Mouse (Mus musculus) liver, postnatal 0 days (tissue): ENCODE data around the gene Cdc37l1. TPM values are rescaled to one million over a fixed set of nuclear protein-coding genes. Genes with fewer than 3 reads are reported as not detected.

Source experiments
- ATAC-seq: fragments of 200-750 bp; cut with Nextera tagmentation; 2 replicates; pipeline ENCODE4 v1.8.0; 2017; ENCODE audit warnings: mild to moderate bottlenecking, moderate library complexity
- DNase-seq: peaks from one replicate; pipeline ENCODE4 v3.0.0-alpha.2; 2016
- H3K27ac ChIP-seq: fragments of 300-500 bp; sonication (generic); 2 replicates; pipeline ENCODE4 v1.5.1; 2014; ENCODE audit warnings: antibody characterized with exemption, moderate library complexity, mild to moderate bottlenecking, low read depth
- H3K27me3 ChIP-seq: fragments of 300-500 bp; sonication (generic); 2 replicates; pipeline ENCODE4 v1.6.1; 2014; ENCODE audit warnings: low read length, control low read depth, mixed read lengths; ENCODE audit not compliant: insufficient read depth
- H3K36me3 ChIP-seq: fragments of 300-500 bp; sonication (generic); replicated peaks from 2 replicates; pipeline ENCODE4 v1.6.1; 2014; ENCODE audit warnings: mild to moderate bottlenecking, control low read depth, low read length, moderate library complexity, mixed read lengths; ENCODE audit not compliant: insufficient read depth
- H3K4me1 ChIP-seq: fragments of 300-500 bp; sonication (generic); 2 replicates; pipeline ENCODE4 v1.6.1; 2014; ENCODE audit warnings: antibody characterized with exemption, mild to moderate bottlenecking, control low read depth; ENCODE audit not compliant: insufficient read depth
- H3K4me2 ChIP-seq: fragments of 300-500 bp; sonication (generic); 2 replicates; pipeline ENCODE4 v1.6.1; 2014; ENCODE audit warnings: low read depth, mild to moderate bottlenecking, low read length, moderate library complexity, mixed read lengths
- H3K4me3 ChIP-seq: fragments of 300-500 bp; sonication (generic); 2 replicates; pipeline ENCODE4 v1.5.1; 2014; ENCODE audit warnings: low read depth, low read length
- H3K9ac ChIP-seq: fragments of 300-500 bp; sonication (generic); replicated peaks from 2 replicates; pipeline ENCODE4 v1.6.1; 2014; ENCODE audit warnings: mild to moderate bottlenecking, moderate library complexity
- H3K9me3 ChIP-seq: fragments of 300-500 bp; sonication (generic); 2 replicates; pipeline ENCODE4 v1.6.1; 2016; ENCODE audit warnings: mild to moderate bottlenecking, control low read depth, low read length, mixed read lengths
- CTCF ChIP-seq: sonication (generic); IDR thresholded peaks from 2 replicates; pipeline ENCODE4 v1.5.1; 2016; ENCODE audit warnings: antibody characterized with exemption, low read depth
- EP300 ChIP-seq: IDR thresholded peaks from 2 replicates; pipeline ENCODE4 v1.6.1; 2016; ENCODE audit warnings: antibody characterized with exemption, low read depth, mild to moderate bottlenecking
- WGBS: fragments of 180-500 bp; shearing (Covaris S2); extraction: QIAGEN DNeasy Blood & Tissue Kit; methylation state at CpG from one replicate; pipeline ENCODE4 v1.1.7; 2014; ENCODE audit not compliant: insufficient replicate concordance; 5-methylcytosine and 5-hydroxymethylcytosine counted together
- polyA plus RNA-seq: library from polyadenylated mRNA; unstranded; fragments of >200 nt; fragmentation: Nextera tagmentation; extraction: Ambion mirVana; gene quantifications from 2 replicates; pipeline ENCODE4 v1.2.1, GENCODE M21; 2015

Cdc37l1 gene
- polyA plus RNA-seq, 1 experiment from 2014 or later = 10.2 TPM

DNA sequence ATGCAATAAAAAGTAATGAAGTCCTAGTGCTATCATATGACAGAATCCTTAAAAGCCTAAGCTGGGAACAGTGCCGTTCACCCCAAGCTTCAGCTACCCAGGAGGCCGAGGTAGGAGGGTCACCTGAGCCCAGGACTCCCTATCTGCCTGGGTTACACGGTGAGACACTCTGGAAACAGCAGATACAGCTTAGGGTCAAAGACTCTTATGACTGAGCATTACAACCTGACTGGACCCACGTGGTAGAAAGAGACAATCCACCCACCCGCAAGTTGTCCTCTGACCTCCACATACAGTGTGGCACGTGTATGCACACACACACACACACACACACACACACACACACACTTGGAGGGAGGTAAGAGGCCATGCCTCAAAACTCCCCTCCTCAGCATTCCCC is 52.0 kb downstream of the Cdc37l1 start:
- Histone ChIP-seq H3K4me3 (no peak overlapping the region), H3K4me1 (peaks cover 3% of the 10 kb centered on the region; the same call in 1 of the 2 replicates), H3K27ac (no peak overlapping the region), H3K9ac (no peak overlapping the region), H3K27me3 (no peaks in the 10 kb centered on the region), H3K36me3 (no peaks in the 10 kb centered on the region; the same call in none of the 2 replicates), H3K4me2 (no peak overlapping the region), H3K9me3 (no peaks in the 10 kb centered on the region)
- WGBS = 71% methylated on average over 6 of the region's 6 CpGs
- no peak for ATAC-seq
- DNase-seq = no peak
- TF ChIP-seq EP300 (no peak), CTCF (no peak)

- Histone ChIP-seq H3K36me3 (no peaks in the 10 kb centered on the region; the same call in 1 of the 2 replicates), H3K4me3 (no peak overlapping the region), H3K9ac (no peak overlapping the region), H3K4me1 (peaks cover 3% of the 10 kb centered on the region; the same call in 1 of the 2 replicates), H3K27ac (no peak overlapping the region), H3K27me3 (no peaks in the 10 kb centered on the region), H3K4me2 (no peak overlapping the region), H3K9me3 (no peaks in the 10 kb centered on the region)
- 88% methylated on average over 9 of the region's 9 CpGs for WGBS
- DNase-seq (no peak), ATAC-seq (no peak)
- no peak for TF ChIP-seq CTCF
- TF ChIP-seq EP300 = no peak
These were observed 52.5 kb downstream of the Cdc37l1 start for GRCm38 (mm10) chr19:29042647-29043046.

GRCm38 (mm10) chr19:29044353-29044768 is 54.2 kb downstream of the Cdc37l1 start:
- TF ChIP-seq CTCF = no peak
- TF ChIP-seq EP300 = no peak
- 67% methylated on average over 9 of the region's 9 CpGs for WGBS
- ATAC-seq (no peak), DNase-seq (no peak)
- Histone ChIP-seq H3K9me3 (no peaks in the 10 kb centered on the region), H3K4me2 (no peak overlapping the region), H3K36me3 (no peaks in the 10 kb centered on the region), H3K4me1 (peaks cover 15% of the 10 kb centered on the region), H3K9ac (no peak overlapping the region), H3K27me3 (no peaks in the 10 kb centered on the region), H3K4me3 (no peak overlapping the region), H3K27ac (no peak overlapping the region)

- Histone ChIP-seq H3K4me3 (0 out of 2 replicates have a peak overlapping the region, but pooled peaks have one; percentile 94), H3K36me3 (no peaks in the 10 kb centered on the region), H3K4me1 (peaks cover 15% of the 10 kb centered on the region), H3K4me2 (peak overlapping the region; percentile 85), H3K9me3 (no peaks in the 10 kb centered on the region), H3K27me3 (no peaks in the 10 kb centered on the region), H3K27ac (peak overlapping the region; percentile 91), H3K9ac (no peak overlapping the region)
- WGBS = 64% methylated on average over 4 of the region's 4 CpGs
- ATAC-seq (no peak), DNase-seq (no peak)
- TF ChIP-seq EP300 (no peak), CTCF (no peak)
These were observed 55.2 kb downstream of the Cdc37l1 start for GRCm38 (mm10) chr19:29045369-29045768.

DNA sequence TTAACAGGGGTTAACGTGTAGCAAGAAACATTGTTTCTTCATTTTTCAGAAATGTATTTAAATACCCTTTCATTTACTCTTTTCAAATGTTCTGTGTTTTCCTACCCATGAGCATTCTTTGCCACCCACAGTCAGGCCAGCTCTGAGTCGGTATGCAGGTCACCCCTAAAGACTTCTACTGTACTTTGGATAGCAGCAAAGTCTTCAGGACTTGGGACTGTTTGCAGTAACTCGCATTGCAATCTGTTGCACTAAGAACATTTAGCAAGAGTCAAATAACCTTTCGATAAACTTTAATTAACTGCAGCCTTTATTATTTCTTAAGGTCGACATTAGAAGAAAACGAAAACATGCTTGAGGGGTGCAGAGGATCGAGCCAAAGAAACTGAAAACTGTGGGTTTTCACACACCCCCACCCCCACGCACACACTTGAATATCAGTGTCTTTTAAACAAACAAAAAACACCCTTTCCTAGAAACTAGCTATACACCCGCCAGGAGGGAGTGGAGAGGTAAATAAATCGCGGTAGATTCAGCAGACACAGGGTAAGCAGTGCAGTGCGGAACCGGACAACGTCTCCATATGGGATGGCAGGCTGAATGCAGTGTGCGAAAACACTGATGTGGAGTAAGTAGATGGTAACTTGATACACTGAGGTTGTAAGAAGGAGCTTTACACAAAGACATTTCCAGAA is 56.0 kb downstream of the Cdc37l1 start:
- Histone ChIP-seq H3K36me3 (no peaks in the 10 kb centered on the region), H3K9ac (peak overlapping the region; percentile 96), H3K4me2 (peak overlapping the region; percentile 85), H3K4me1 (peaks cover 15% of the 10 kb centered on the region), H3K27ac (peak overlapping the region; percentile 91), H3K4me3 (peak overlapping the region; percentile 94), H3K9me3 (no peaks in the 10 kb centered on the region), H3K27me3 (no peaks in the 10 kb centered on the region)
- no peak for ATAC-seq
- no peak for DNase-seq
- TF ChIP-seq EP300 = no peak
- no peak for TF ChIP-seq CTCF
- 36% methylated on average over 15 of the region's 15 CpGs for WGBS

DNA sequence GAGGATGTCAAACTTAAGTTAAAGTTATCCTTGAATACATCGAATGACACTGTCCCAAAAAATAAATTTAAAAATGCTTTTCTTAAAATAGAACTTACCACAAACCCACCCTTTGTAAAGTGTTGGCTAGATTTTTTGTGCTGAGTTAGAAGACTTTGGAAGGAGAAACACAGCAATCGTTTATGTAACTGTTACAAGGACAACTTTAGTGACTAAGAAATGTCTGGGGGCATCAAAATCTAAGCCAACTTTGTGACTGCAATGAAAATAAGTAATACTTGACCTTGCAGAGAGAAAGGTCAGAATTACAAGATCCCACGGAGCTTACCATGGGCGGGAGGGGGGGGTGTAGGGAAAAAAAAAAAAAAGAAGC is 56.8 kb downstream of the Cdc37l1 start:
- Histone ChIP-seq H3K4me2 (peak overlapping the region; percentile 85), H3K36me3 (no peaks in the 10 kb centered on the region), H3K9me3 (no peaks in the 10 kb centered on the region), H3K4me3 (peak overlapping the region; percentile 94), H3K4me1 (peaks cover 15% of the 10 kb centered on the region), H3K27me3 (no peaks in the 10 kb centered on the region), H3K9ac (peak overlapping the region; percentile 96), H3K27ac (peak overlapping the region; percentile 91)
- no peak for ATAC-seq
- TF ChIP-seq EP300 (no peak), CTCF (no peak)
- DNase-seq = no peak
- 11% methylated on average over 4 of the region's 4 CpGs for WGBS
